Mouse (Mus musculus) ovary, postnatal 14 days (tissue): ENCODE data around the gene Rasgrf2.

Source experiments
- DNase-seq: peaks from one replicate; pipeline ENCODE4 v3.0.0; 2022; ENCODE audit warnings: low spot score

Rasgrf2 gene

DNA sequence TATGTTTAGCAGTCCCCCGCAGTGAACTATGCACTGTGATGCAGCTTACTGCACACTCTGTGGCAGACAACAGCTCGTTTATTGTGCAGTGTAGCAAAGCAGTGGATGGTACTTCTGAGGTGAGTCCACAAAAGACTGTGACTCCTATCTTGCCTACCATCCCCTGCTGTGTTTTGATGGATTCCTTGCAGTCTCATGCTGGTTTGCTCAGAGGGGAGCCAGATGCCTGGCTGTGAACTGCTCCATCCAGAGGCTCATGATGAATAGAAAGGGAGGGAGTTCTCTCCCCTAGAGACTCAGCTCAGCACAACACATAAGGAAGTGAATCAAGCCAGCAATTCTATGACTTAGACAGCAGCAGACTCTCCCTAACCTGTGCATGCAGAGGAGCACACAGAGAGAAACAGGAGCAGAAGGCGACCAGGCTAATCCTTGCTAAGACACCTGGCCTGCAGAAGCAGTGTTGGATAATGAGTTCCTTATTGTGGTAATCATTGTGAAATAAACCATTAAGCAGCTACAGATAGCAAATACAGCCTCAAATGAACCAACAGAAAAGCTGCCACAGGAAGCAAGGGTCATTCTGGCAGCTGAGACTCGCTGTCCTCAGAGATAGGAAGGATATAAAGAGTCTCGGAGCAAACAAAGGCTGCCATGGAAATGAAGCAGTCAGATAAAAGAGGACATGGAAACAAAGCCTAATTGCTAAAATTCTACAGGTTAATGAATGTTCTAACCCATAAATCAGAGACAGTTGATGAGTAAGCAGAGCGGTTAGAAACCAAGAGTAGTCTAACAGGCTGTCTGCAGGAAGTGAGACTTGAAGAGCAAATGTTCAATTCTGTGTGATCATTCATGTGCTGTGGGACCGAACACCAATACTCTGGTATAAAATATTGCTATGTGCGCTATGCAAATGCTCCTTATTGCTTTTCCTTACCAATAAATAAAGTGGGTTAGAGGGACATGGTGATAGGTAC lies 89.6 kb downstream of the Rasgrf2 start:
- no peak for DNase-seq

DNA sequence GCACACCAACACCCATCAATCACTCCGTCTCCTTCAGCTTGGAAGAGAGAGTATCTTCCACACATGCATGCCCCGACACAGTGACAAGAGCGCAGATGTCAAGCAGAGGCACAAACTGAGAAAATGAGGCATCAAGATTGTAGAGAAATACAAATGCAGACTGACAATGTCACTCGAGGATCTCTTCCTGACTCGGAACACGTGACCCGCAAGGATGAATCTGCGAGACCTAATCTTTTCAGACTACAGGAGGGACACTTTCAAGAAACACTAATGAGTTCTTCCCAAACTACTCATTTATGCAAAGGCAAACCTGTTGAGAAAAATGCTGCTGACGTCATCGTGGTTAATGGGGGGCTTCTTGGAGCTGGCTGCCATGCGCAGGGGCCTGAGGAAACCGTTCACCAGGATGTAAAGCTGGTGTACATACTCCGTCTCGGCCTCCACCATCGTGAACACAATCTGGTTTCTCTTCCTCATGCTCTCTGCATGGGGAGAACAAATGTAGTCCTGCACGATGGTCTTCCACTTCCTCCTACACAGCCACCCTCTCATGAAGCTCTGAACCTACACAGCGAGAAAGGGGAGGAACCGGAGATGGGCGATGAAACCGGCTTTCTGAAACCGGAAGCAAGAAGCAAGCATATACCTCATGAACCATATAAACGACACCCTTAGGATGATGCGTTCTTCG lies 100.9 kb downstream of the Rasgrf2 start:
- no peak for DNase-seq

DNA sequence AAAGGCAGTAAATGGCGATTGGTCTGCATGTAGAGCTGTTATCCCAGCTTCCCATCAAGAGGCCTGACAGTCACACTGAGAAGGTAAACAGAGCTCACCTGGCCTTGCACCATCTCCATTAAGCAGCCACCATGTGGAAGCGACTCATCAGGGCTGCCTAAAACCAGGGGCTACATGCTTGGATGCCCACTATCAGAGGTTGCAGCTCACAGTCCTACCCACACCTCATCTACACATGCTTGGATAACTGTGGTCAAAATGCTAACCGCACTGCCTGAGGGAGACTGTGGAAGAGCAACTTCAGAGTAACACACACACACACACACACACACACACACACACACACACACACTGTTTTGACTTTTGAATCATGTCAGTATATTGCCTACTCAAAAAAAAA lies 101.8 kb downstream of the Rasgrf2 start:
- no peak for DNase-seq

DNA sequence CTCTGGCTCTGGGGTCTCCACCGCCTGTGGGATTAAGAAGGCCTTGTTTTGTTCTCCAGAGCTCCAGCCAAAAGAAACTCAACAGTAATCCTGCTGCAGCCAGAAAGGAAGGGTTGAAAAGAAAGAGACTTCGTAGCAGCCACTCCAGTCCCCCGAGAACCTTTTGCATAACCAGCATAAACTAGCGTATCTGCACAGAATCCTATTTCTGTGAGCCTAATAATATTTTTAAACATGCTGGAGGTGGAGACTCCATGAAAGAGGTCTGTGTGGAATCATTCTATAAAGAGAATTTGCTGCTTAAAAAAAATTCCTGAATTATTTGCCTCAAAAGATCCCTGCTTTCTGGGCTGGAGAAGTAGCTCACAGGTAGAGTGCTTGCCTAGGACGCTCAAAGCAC lies 103.5 kb downstream of the Rasgrf2 start:
- DNase-seq, result no peak

DNA sequence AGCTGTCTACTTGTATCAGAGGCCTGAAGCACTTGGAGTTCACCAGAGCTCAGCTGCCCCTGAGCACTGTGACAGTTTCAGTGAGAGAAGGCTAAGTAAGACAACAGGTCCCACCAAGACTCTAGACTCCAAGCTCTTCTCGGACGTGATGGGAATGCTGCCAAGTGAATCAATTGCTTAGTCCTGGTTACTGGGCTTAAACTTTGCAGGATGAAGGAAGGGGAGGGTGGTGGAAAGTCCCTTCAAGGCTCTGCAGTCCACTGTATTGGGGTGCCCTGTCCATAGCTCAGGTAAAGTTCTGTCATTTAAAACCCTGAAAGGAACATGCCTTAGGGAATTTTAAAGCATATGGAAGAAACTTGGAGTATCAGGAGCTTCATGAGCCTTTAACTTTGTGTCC lies 104.8 kb downstream of the Rasgrf2 start:
- DNase-seq, result no peak

DNA sequence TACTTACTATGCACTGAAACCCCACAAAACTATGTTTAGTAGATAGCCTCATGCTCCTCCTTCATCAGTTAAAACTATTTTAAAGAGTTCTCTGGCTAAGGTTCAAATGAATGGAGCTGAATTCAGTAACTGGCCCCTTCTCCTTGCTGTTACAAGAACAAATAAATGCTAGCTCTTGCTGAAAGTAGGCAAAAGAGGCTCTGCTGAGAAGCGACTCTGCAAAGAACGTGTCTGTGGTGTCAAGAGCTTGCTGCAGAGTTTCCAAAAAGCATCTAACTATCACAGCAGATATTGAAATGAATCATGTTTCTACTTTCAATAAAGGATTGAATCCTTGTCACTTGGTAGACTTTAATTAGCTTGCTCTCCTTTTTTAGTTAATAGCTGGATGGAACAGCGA lies 106.3 kb downstream of the Rasgrf2 start:
- DNase-seq, result no peak

DNA sequence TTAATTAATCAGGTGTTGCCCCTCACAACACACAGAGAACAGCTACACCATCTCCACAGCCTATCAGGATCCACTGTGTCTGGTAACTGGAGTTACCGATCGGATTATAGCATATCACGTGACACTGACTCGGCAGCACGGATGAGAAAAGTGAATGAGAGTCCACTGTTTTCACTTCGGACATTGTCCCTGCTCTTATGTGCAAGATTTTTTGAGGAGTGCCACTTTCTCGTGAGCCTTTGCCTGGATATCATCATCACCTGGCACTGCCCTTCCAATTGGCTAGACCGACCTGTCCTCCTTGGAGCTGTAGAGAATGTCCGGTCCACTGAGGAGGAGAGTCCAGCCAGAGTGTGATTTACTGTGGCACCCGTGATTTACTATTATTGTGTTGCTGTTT lies 109.3 kb downstream of the Rasgrf2 start:
- no peak for DNase-seq

DNA sequence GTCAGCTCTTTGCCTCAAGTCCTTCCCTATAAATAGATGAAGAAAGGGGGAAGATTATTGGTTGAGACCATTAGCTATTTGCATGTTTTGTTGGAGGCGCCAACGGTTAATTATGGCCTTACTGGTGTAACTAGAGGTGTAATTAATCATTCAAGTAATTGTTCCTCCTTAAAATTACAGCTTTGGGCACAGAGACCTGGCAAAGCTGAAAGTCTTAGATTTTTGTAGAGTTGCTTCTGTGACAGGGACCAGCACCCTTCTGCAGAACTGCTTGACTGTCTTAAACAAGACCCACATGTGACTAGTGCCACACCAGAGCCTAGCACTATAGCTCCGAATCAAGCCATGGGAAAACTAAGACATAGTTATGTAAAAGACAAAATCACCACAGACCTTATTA lies 134.5 kb downstream of the Rasgrf2 start:
- DNase-seq, result no peak

DNA sequence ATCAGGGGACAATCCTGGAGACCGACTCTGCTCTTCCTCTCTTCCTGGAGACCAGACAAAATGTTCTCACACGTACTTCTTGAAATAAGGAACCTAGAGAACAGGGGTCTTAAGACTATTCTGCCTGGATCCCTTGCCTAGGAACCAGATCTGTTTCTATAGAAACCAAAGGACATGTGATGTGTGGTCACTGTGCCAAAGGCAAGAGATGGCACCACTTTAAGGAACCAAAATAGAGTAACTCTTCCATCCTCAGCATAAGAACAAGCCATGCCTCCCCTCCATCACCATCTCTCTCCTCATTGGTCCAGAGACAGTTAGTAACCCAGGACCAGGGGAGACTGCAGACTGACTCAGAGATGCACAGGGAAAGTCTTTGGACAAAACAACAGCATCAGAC lies 140.0 kb downstream of the Rasgrf2 start:
- no peak for DNase-seq

DNA sequence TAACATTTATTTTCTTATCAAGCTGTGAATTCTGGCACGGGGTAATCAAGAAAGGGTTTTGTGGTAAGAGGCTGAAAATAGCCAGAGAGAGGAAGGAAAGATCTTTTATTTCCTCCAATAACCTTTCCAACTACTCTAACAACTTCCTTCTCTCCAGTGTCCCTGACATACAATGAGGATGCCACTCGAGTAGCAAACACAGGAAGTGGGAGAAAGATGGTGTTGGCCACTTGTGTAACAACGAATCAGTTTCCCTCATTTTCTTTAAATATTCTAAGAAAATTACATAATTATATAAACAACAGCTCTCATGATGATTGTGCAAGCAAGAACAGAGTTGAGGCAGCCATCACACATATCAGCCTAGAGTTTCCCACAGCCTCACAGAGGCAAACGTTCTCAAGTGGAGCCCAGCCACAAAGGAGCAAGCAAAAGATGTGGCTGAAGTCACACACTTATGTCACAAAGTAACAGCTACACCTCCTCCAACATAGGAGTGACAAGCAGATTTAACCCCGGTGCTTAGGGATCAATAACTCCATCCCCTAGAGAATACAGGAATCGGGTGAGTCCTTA lies 140.7 kb downstream of the Rasgrf2 start:
- DNase-seq, result no peak

DNA sequence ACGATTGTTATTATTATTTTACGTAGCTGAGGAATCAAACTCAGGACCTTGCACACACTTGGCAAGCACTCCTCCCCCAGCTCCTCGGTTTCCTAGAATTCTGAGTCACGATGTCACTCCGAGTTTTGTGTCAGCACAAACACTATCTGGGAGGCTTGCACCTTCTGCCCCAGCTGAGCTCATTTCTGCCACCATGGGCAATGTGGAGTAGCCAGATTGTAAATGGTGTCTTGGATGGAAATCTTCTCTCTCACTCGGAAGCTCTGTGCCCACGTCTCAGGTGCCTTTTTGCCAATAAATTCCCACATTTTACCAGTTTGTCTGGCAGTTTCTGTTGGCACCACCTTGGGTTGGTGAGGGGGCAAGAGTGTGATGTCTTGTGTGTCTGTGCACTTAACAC lies 143.1 kb downstream of the Rasgrf2 start:
- no peak for DNase-seq

DNA sequence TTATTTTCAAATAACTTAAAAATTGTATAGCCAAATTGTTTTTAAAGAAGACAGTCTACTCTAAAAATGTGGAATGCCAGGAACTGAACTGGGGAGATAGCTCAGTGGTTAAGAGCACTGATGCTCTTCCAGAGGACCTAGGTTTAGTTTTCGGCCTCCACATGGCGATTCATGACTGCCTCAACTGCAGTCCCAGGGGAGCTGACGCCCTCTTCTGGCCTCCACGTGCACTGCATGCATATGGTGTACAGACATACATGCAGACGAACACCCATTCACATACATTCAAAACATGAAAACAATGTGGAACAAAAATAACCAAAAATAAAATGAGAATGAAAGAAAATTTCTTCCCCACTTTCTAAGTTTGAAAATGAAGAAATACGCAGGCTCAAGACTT lies 144.5 kb downstream of the Rasgrf2 start:
- DNase-seq, result no peak

DNA sequence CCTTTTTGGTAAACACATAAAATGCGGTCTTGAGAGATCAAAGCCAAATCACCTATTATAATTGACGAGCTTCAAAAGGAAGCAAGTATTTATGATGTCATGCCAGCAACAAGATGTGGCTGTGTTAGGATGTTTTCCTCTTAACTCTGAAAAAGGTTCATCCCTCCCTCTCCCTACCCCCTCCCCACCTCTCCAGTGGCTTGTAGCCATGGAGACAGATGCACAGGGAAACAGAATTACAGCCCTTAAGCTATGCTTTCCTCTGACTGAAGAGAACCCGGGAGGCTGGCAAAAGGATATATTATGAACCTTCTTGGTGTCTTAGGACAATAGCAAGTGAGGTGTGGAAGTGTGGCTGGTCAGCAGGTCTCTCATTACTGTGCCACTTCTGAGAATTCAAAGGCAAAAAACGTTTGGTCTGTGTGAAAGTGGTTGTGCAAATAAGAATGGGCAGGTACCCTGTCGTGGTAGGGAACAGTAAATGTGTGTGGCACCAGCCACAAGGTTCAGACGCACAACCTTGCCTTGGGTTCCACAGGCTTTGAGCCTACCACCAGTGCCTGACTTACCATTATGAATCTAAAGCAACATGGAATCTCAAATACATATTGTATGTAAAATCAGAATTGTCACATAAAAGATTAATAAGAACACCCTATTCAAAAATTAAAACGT lies 145.4 kb downstream of the Rasgrf2 start:
- DNase-seq, result no peak

DNA sequence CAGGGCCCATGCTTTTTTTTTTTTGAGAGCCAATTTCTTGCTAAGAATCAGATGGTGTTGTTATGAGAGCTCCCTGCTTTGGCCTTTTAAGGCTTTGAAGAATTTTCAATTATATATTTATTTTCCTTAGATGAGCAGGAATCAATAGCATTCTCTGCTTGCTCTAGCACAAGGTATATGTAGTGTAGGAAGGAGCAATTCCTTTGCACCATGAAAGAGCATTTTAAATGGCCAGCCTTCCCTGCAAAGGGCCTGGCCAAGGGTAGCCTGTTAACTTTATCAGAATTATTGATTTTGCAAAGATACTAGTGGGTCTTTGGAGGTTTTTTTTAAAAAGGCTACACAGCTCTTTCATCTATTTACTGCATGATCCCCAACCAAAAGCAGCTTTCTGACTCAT lies 146.4 kb downstream of the Rasgrf2 start:
- no peak for DNase-seq

DNA sequence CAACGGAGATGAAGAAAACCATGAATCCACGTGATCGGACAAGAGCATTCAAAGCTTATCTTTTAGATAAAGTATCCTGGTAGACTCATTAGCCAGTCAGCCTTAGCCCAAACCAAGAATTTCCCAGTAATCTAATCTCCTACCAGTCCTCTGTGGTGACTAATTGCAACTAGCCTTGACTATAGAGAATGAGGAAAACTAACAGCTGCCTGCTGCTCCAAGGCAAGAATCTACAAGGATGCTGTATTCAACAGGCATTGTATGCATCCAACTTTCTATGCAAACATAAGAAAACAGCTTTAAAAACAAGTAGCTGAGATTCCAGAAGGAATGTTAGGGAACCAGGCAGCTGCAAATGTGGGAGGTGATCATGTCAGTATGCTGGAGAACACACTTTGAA lies 149.4 kb downstream of the Rasgrf2 start:
- no peak for DNase-seq

DNA sequence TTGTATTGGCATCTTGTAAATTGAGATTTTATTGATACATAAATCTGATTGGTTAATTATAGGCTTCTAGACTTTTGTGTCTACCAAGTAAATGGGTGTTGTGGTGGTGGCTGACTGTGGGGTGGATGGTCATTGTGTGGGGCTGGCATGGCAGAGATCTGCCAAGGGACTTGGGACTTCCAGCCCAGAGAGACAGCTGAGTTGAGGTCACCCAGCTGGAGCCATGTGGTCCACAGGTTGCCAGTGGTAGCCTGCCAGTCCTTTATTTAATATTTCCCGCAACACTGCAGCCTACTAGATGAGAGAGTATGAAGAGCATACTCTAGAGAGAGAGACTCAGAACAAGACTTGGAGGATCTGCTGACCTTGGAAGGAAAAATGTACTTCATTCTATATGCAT lies 150.0 kb downstream of the Rasgrf2 start:
- no peak for DNase-seq

DNA sequence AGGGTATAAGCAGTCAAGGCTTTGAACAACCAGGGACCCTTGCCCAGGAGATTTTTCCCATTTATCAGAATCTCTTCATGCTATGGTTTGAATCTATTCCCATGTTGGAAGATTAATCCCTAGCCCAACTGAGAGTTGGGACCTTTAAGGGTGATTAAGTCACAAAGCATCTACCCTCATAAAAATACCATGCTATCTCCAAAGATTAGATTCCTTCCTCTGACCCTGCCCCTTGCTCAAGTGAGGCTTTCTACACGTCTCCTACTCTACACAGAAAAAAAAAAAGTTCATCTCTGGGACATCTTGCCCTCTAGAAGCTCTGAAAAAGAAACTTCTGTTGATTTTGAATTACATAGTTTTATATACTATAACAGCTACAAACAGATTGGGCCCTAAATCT lies 154.5 kb downstream of the Rasgrf2 start:
- DNase-seq, result no peak

DNA sequence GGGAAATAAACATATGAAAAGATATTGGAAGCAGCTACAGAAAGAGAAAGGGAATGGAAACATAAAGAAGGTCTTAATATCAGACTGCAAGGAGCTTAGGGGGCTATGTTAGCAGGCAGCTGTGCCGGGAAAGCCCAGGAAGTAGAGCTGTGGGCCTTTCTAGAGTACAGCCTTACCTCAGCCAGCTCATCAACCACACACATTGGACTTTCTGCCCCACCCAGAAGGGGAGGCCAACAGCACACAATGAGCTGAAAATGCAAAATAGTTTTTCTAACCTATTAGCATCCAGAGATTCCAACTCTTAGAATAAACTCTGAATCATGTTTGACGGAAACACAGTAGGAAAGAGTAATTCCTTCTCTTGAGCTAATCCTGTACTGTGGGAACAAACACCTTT lies 154.9 kb downstream of the Rasgrf2 start:
- DNase-seq, result no peak

DNA sequence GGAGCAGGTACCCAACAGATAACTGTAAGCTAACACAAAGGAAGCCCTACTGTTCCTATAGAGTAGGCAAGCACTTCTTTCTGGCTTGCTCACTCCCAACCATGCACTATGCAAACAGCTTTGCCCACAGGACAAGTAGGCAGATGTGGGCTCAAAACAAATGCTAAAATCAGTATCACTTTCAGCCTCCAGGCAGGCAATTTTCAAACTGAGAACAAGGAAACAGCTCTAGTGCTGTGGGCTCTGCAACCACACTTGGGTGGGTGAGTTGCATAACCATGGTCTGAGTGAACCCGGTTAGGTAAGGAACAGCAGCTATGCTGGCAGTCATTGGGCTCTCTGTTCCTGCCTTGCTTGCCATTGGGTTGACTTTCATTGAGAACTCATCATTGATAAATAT lies 157.3 kb downstream of the Rasgrf2 start:
- DNase-seq, result no peak

DNA sequence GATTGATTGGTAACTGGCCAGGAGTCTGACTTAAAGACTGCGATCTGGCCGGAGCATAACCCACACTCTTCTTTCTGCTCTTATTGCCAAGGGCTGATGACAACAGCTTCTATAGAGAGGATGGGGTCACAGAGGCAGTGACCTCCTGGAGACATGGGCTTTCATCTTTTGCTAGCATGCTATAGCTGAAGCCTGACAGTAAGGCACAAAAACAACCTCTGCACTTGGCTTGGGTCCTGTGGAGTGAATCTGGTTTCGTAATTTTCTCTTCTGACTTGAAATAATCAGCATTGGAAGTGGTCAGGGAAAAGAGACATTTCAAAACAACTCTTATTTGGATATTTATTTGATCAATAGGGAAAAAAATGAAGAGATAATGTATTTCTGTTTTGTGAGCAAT lies 160.2 kb downstream of the Rasgrf2 start:
- DNase-seq, result no peak

DNA sequence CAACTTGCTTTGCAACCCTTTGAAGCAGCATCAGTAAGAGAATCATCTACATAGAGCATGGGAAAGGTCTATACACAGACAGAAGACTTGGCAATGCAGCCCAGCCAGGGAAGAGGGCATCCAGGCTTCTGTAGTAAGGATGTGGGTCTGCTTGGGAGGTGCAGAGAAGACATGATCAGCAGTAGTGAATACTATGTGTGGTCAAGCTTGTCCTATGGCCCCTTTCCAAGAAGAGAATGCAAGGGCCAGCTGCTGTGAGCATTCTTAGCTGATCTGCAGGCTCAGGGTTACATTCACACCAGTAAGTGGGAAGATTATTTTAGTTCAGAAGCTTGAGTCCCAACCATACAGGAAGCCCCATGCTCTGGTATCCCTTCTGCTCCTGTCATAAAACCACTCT lies 175.0 kb downstream of the Rasgrf2 start:
- no peak for DNase-seq

DNA sequence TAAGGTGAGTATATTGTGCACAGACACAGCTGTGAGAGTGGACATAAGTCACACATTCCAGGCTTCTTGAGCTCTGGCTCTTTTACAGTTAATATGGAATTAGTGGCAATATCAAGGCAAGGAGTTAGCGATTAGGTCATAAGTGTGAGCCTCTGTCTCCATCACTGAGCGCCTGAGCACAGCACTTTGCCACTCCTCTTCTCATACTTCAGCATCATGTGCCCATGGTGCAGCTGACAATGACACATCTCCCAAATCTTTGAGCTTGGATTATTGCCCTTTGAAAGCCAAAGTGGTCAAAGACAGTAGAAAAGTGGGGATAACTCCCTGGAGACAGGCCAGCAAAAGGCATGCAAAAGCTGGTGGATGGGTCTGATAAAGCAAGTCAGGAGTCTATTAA lies 175.8 kb downstream of the Rasgrf2 start:
- no peak for DNase-seq

DNA sequence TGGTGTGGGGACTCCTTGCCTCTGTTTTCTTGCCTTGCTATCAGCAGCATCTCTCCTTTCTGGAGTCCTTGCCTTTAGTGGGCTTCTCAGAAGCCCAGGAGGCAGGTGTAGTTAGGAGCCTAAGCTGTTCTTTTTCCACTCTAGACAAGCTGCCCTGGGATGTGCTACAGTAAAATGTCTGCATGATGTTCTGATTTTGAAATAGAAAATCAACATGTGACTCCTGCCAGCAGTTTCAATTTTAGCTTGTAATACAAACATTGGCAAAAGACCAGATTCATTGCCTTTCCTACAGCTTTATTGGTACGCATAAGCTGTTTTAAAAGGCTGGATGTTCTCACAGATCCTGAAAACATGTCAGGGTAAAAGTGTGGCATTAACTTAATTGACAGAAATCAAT lies 176.3 kb downstream of the Rasgrf2 start:
- no peak for DNase-seq
